Mouse (Mus musculus): ENCODE data around the gene 2410141K09Rik. TPM values are rescaled to one million over a fixed set of nuclear protein-coding genes. Genes with fewer than 3 reads are reported as not detected.

Gene 2410141K09Rik
- 11.3 TPM for polyA plus RNA-seq (2014; fragmentation: Illumina TruSeq; extraction: RNeasy Lipid Tissue Mini Kit (QIAGEN cat#74804); ENCODE audit: low read depth, low replicate concordance)

GRCm38 (mm10) chr13:66441018-66441417 is at the start of gene 2410141K09Rik:
2410141K09Rik (minus strand) TSS chr13:66441118.

Other genes starting within 250 kb of the 2410141K09Rik start
- not detected for gene Gm10772, start 213.5 kb downstream of the 2410141K09Rik start, polyA plus RNA-seq (2014; fragmentation: Illumina TruSeq; extraction: RNeasy Lipid Tissue Mini Kit (QIAGEN cat#74804); ENCODE audit: low read depth, low replicate concordance)

Data from testis, adult 10 weeks (tissue).